Mouse (Mus musculus) embryonic fibroblast, embryonic 13.5 days (primary cell): Measurements from ENCODE around the gene Mical1.

Experiments
- CTCF ChIP-seq: IDR thresholded peaks from 2 replicates; pipeline ENCODE4 v1.5.1; 2011; ENCODE audit warnings: mild to moderate bottlenecking, control low read depth, low read length, moderate library complexity, borderline replicate concordance; ENCODE audit not compliant: insufficient read depth
- POLR2A ChIP-seq: IDR thresholded peaks from 2 replicates; pipeline ENCODE4 v1.6.1; 2011; ENCODE audit warnings: low read depth, mild to moderate bottlenecking, control low read depth, low read length, moderate library complexity

- TF ChIP-seq CTCF (no peak), POLR2A (peak; percentile 76)
Measured at GRCm38 (mm10) chr10:41476171-41477017, at the start of gene Mical1.
